Mouse (Mus musculus) ES-Bruce4 (cell line): ENCODE measurements around the gene Txn2. TPM values are rescaled to one million over a fixed set of nuclear protein-coding genes. Genes with fewer than 3 reads are reported as not detected.
A peak's percentile ranks its signal among the peaks of the same experiment; 100 is the strongest.

Experiments
- H3K27ac ChIP-seq: 2 replicates; pipeline ENCODE4 v1.5.1; 2012; ENCODE audit warnings: low read length, inconsistent platforms; ENCODE audit not compliant: insufficient read depth
- H3K27me3 ChIP-seq: 2 replicates; pipeline ENCODE4 v1.6.1; 2012; ENCODE audit warnings: mild to moderate bottlenecking, low read length, inconsistent platforms; ENCODE audit not compliant: control insufficient read depth, poor library complexity, insufficient read depth, severe bottlenecking
- H3K36me3 ChIP-seq: 2 replicates; pipeline ENCODE4 v1.6.1; 2012; ENCODE audit warnings: inconsistent platforms, mild to moderate bottlenecking, low read length, moderate library complexity; ENCODE audit not compliant: control insufficient read depth, poor library complexity, insufficient read depth, severe bottlenecking
- H3K4me1 ChIP-seq: one replicate; pipeline ENCODE4 v1.8.1; 2011; ENCODE audit warnings: low read length; ENCODE audit not compliant: control insufficient read depth, insufficient read depth
- H3K4me3 ChIP-seq: 2 replicates; pipeline ENCODE4 v1.5.1; 2011; ENCODE audit warnings: low read depth, mild to moderate bottlenecking, low read length
- H3K9ac ChIP-seq: 2 replicates; pipeline ENCODE4 v1.6.1; 2012; ENCODE audit warnings: low read depth, mild to moderate bottlenecking, inconsistent platforms; ENCODE audit not compliant: poor library complexity, severe bottlenecking
- H3K9me3 ChIP-seq: replicated peaks from 2 replicates; pipeline ENCODE4 v1.6.1; 2012; ENCODE audit warnings: mild to moderate bottlenecking, low read length, inconsistent platforms; ENCODE audit not compliant: control insufficient read depth, poor library complexity, insufficient read depth, severe bottlenecking
- CTCF ChIP-seq: IDR thresholded peaks from one replicate; pipeline ENCODE4 v1.8.1; 2011; ENCODE audit warnings: low read depth, low read length
- EP300 ChIP-seq: IDR thresholded peaks from 2 replicates; pipeline ENCODE4 v1.6.1; 2011; ENCODE audit warnings: low read depth, low read length; ENCODE audit not compliant: insufficient read depth
- POLR2A ChIP-seq: IDR thresholded peaks from one replicate; pipeline ENCODE4 v1.8.1; 2011; ENCODE audit warnings: low read length; ENCODE audit not compliant: insufficient read depth
- polyA plus RNA-seq: library from polyadenylated mRNA; stranded (reverse); fragments of >200 nt; gene quantifications from 2 replicates; pipeline ENCODE4 v1.2.4, GENCODE M21; 2011; ENCODE audit warnings: low read depth; ENCODE audit not compliant: missing spikeins, insufficient read depth, insufficient read length

Gene Txn2
- polyA plus RNA-seq, 1 experiment = 167 TPM

- H3K27me3 ChIP-seq = no peaks in the 10 kb centered on the region
- no peaks in the 10 kb centered on the region for H3K36me3 ChIP-seq
- no peaks in the 10 kb centered on the region for H3K9me3 ChIP-seq
- TF ChIP-seq POLR2A (no peak), EP300 (no peak), CTCF (no peak)
- H3K4me1 ChIP-seq = peaks cover 8% of the 10 kb centered on the region
- H3K27ac ChIP-seq = no peak overlapping the region
- H3K9ac ChIP-seq = no peak overlapping the region
- H3K4me3 ChIP-seq = no peak overlapping the region
Observed at GRCm38 (mm10) chr15:77876716-77877115, 52.1 kb downstream of the Txn2 start.

- no peaks in the 10 kb centered on the region for H3K27me3 ChIP-seq
- H3K4me1 ChIP-seq = peaks cover 8% of the 10 kb centered on the region
Observed at GRCm38 (mm10) chr15:77875953-77876352, 52.9 kb downstream of the Txn2 start.

GRCm38 (mm10) chr15:77874807-77875206, 54.0 kb downstream of the Txn2 start:
- H3K9ac ChIP-seq = no peak overlapping the region
- H3K36me3 ChIP-seq = no peaks in the 10 kb centered on the region
- H3K4me1 ChIP-seq = peaks cover 8% of the 10 kb centered on the region
- H3K27ac ChIP-seq = no peak overlapping the region
- H3K9me3 ChIP-seq = no peaks in the 10 kb centered on the region
- H3K4me3 ChIP-seq = no peak overlapping the region
- no peaks in the 10 kb centered on the region for H3K27me3 ChIP-seq
- TF ChIP-seq POLR2A (no peak), EP300 (no peak), CTCF (no peak)

More at GRCm38 (mm10) chr15:77875953-77876352, 52.9 kb downstream of the Txn2 start:
- TF ChIP-seq EP300 = no peak
- TF ChIP-seq POLR2A = no peak
- TF ChIP-seq CTCF = no peak
- Histone ChIP-seq H3K9me3 (no peaks in the 10 kb centered on the region), H3K27ac (no peak overlapping the region), H3K9ac (no peak overlapping the region), H3K36me3 (no peaks in the 10 kb centered on the region), H3K4me3 (no peak overlapping the region)

GRCm38 (mm10) chr15:77874310-77874709, 54.5 kb downstream of the Txn2 start:
- Histone ChIP-seq H3K4me1 (peaks cover 8% of the 10 kb centered on the region), H3K9me3 (no peaks in the 10 kb centered on the region), H3K27me3 (no peaks in the 10 kb centered on the region), H3K36me3 (no peaks in the 10 kb centered on the region), H3K4me3 (no peak overlapping the region), H3K9ac (no peak overlapping the region), H3K27ac (no peak overlapping the region)
- TF ChIP-seq POLR2A (no peak), EP300 (no peak), CTCF (no peak)

GRCm38 (mm10) chr15:77873564-77873963, 55.2 kb downstream of the Txn2 start:
- no peaks in the 10 kb centered on the region for H3K9me3 ChIP-seq
- H3K36me3 ChIP-seq = no peaks in the 10 kb centered on the region
- no peak overlapping the region for H3K9ac ChIP-seq
- peaks cover 8% of the 10 kb centered on the region for H3K4me1 ChIP-seq
- H3K27ac ChIP-seq = no peak overlapping the region
- no peak for TF ChIP-seq POLR2A
- peak; percentile 51; the same call in 1 of the 2 replicates for TF ChIP-seq EP300
- no peak overlapping the region for H3K4me3 ChIP-seq
- no peaks in the 10 kb centered on the region for H3K27me3 ChIP-seq

GRCm38 (mm10) chr15:77872996-77873395, 55.8 kb downstream of the Txn2 start:
- H3K27ac ChIP-seq = no peak overlapping the region; the same call in 1 of the 2 replicates
- no peaks in the 10 kb centered on the region for H3K27me3 ChIP-seq
- no peak overlapping the region for H3K4me3 ChIP-seq
- H3K4me1 ChIP-seq = peaks cover 13% of the 10 kb centered on the region
- no peaks in the 10 kb centered on the region for H3K36me3 ChIP-seq
- no peaks in the 10 kb centered on the region for H3K9me3 ChIP-seq
- TF ChIP-seq CTCF (no peak), EP300 (no peak), POLR2A (no peak)
- H3K9ac ChIP-seq = no peak overlapping the region
